Mouse (Mus musculus): ENCODE data around the gene Gatb. TPM values are rescaled to one million over a fixed set of nuclear protein-coding genes. Genes with fewer than 3 reads are reported as not detected.

The Gatb gene
- polyA plus RNA-seq, 1 experiment from 2014 or later = 26.4 TPM

DNA sequence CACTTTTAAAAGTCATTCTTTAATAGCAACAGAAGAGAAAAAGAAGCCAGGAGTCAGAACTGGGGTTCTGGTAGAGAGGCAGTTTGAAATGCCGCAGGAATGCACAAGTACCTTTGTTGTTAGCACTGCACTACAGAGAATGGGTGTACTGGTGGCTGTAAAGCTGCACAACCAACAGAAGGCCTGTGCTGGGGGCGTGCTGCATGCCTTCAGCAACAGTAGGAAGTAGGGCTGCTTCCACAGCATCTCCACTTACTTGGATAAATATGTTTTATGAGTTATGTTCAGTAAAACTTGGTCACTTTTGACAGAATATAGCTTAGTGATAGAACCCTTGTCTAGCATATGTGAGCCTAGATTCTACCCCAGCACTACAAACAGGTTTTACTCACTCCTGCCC lies 33.8 kb downstream of the Gatb start:
- H3K36me3 ChIP-seq (ENCODE audit: control insufficient read depth, insufficient read depth, low read length) = no peaks in the 10 kb centered on the region
- no peaks in the 10 kb centered on the region for H3K9me3 ChIP-seq (ENCODE audit: control insufficient read depth, low read length)
- 86% methylated on average over 2 of the region's 2 CpGs for WGBS
- no peak overlapping the region for H3K4me3 ChIP-seq (ENCODE audit: low read length)
- no peaks in the 10 kb centered on the region for H3K27me3 ChIP-seq (ENCODE audit: control insufficient read depth, insufficient read depth, low read length)
- ATAC-seq (ENCODE audit: low FRiP score, low TSS enrichment) = no peak
- H3K4me2 ChIP-seq (replicated peaks; ENCODE audit: low read depth, low read length) = no peak overlapping the region
- H3K4me1 ChIP-seq (ENCODE audit: control insufficient read depth, insufficient read depth, low read length) = no peaks in the 10 kb centered on the region
- no peak overlapping the region for H3K27ac ChIP-seq (ENCODE audit: low read depth, low read length)
- no peak overlapping the region for H3K9ac ChIP-seq (ENCODE audit: low read depth, low read length)

DNA sequence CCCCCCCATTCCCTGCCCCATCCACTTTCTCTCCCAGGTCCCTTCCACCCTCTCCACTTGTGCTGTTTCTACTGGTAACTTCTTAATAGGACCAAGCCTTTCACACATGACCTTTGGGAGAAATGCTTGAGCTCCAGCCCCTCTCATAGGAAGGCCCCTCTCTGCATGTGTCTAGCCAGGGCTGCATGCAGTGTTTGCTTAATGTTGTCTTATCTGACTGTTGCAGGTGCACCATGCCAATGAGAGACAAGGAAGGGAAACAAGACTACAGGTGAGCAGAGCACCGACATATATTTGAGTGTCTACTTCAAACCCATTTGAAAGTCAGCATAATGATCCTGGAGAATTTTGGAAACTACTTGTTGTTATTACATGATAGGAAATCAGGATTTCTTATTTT lies 42.5 kb downstream of the Gatb start:
- H3K27ac ChIP-seq (ENCODE audit: low read depth, low read length) = no peak overlapping the region

DNA sequence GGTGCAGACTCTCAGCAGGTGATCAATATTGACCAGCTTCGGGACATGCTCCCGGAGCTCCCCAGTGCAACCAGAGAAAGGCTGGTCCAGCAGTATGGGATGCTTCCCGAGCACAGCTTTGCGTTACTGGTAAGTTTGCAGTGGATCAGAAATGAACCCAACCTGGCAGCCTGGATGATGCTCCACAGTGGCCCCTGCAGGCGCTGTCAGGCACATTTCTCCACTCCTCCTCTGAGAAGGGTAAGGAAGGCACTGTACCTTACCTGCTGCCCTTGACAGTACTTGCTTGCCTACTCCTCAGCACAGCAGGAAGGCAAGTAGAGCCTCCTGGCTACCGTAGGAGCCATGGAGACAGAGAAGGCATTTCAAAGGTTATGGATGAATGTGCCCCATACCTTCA lies 45.0 kb downstream of the Gatb start:
- Histone ChIP-seq H3K36me3 (ENCODE audit: control insufficient read depth, insufficient read depth, low read length) (peaks cover 9% of the 10 kb centered on the region), H3K4me1 (ENCODE audit: control insufficient read depth, insufficient read depth, low read length) (no peaks in the 10 kb centered on the region), H3K9me3 (ENCODE audit: control insufficient read depth, low read length) (no peaks in the 10 kb centered on the region), H3K9ac (ENCODE audit: low read depth, low read length) (no peak overlapping the region), H3K4me2 (replicated peaks; ENCODE audit: low read depth, low read length) (no peak overlapping the region), H3K4me3 (ENCODE audit: low read length) (no peak overlapping the region), H3K27me3 (ENCODE audit: control insufficient read depth, insufficient read depth, low read length) (no peaks in the 10 kb centered on the region), H3K27ac (ENCODE audit: low read depth, low read length) (no peak overlapping the region)
- WGBS = 85% methylated on average over 6 of the region's 6 CpGs
- ATAC-seq (ENCODE audit: low FRiP score, low TSS enrichment) = no peak

More for the DNA sequence above, 42.5 kb downstream of the Gatb start:
- Histone ChIP-seq H3K4me1 (ENCODE audit: control insufficient read depth, insufficient read depth, low read length) (no peaks in the 10 kb centered on the region), H3K9me3 (ENCODE audit: control insufficient read depth, low read length) (no peaks in the 10 kb centered on the region), H3K4me2 (replicated peaks; ENCODE audit: low read depth, low read length) (no peak overlapping the region), H3K4me3 (ENCODE audit: low read length) (no peak overlapping the region), H3K9ac (ENCODE audit: low read depth, low read length) (no peak overlapping the region), H3K27me3 (ENCODE audit: control insufficient read depth, insufficient read depth, low read length) (no peaks in the 10 kb centered on the region), H3K36me3 (ENCODE audit: control insufficient read depth, insufficient read depth, low read length) (peaks cover 6% of the 10 kb centered on the region; the same call in 1 of the 2 replicates)
- ATAC-seq (ENCODE audit: low FRiP score, low TSS enrichment) = no peak
- 89% methylated on average over 1 of the region's 1 CpGs for WGBS

DNA sequence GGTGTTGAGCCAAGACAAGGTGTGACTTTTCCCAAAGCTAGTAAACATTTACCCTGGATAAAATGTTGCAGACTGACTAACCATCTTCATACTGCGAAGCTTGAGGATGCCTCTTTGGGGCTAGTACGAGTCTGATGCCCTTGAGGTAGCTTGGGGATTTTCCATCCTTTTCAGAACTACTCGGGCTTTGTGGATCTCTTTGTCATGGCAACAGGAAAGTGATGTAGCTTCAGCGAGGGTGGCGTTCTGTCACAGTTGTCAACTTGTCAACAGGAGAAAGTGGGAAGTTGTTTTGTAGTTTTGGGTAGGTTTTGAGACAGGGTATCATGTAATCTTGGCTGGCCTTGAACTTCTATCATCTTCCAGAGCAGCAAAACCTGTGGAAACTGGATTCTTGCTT lies 45.4 kb downstream of the Gatb start:
- ATAC-seq (ENCODE audit: low FRiP score, low TSS enrichment) = no peak
- WGBS = 92% methylated on average over 5 of the region's 5 CpGs
- no peak overlapping the region for H3K9ac ChIP-seq (ENCODE audit: low read depth, low read length)

DNA sequence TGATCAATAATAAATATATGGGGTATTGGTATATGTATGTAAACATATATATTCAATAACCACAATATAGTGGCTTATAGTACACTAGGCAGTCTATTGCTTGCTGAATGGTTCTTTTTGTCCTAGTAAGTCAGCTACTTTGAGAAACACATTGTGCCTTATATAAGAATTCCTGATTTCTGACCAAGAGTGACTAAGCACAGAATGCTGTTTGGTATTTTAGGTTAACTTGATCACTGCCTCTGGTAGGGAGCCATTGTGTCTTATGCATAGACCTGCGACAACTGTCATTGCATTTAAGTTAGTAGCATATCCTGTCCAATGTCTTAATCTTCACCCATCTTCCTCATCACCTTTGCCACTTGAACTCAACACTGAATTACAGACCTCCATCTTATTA lies 45.8 kb downstream of the Gatb start:
- no peak for ATAC-seq (ENCODE audit: low FRiP score, low TSS enrichment)
- Histone ChIP-seq H3K4me3 (ENCODE audit: low read length) (no peak overlapping the region), H3K4me1 (ENCODE audit: control insufficient read depth, insufficient read depth, low read length) (no peaks in the 10 kb centered on the region), H3K9me3 (ENCODE audit: control insufficient read depth, low read length) (no peaks in the 10 kb centered on the region), H3K27me3 (ENCODE audit: control insufficient read depth, insufficient read depth, low read length) (no peaks in the 10 kb centered on the region), H3K27ac (ENCODE audit: low read depth, low read length) (no peak overlapping the region), H3K9ac (ENCODE audit: low read depth, low read length) (no peak overlapping the region), H3K36me3 (ENCODE audit: control insufficient read depth, insufficient read depth, low read length) (peaks cover 9% of the 10 kb centered on the region), H3K4me2 (replicated peaks; ENCODE audit: low read depth, low read length) (no peak overlapping the region)
- 97% methylated on average over 1 of the region's 1 CpGs for WGBS

More for the DNA sequence above, 45.4 kb downstream of the Gatb start:
- Histone ChIP-seq H3K36me3 (ENCODE audit: control insufficient read depth, insufficient read depth, low read length) (peaks cover 9% of the 10 kb centered on the region), H3K9me3 (ENCODE audit: control insufficient read depth, low read length) (no peaks in the 10 kb centered on the region), H3K4me3 (ENCODE audit: low read length) (no peak overlapping the region), H3K4me2 (replicated peaks; ENCODE audit: low read depth, low read length) (no peak overlapping the region), H3K27ac (ENCODE audit: low read depth, low read length) (no peak overlapping the region), H3K4me1 (ENCODE audit: control insufficient read depth, insufficient read depth, low read length) (no peaks in the 10 kb centered on the region), H3K27me3 (ENCODE audit: control insufficient read depth, insufficient read depth, low read length) (no peaks in the 10 kb centered on the region)

DNA sequence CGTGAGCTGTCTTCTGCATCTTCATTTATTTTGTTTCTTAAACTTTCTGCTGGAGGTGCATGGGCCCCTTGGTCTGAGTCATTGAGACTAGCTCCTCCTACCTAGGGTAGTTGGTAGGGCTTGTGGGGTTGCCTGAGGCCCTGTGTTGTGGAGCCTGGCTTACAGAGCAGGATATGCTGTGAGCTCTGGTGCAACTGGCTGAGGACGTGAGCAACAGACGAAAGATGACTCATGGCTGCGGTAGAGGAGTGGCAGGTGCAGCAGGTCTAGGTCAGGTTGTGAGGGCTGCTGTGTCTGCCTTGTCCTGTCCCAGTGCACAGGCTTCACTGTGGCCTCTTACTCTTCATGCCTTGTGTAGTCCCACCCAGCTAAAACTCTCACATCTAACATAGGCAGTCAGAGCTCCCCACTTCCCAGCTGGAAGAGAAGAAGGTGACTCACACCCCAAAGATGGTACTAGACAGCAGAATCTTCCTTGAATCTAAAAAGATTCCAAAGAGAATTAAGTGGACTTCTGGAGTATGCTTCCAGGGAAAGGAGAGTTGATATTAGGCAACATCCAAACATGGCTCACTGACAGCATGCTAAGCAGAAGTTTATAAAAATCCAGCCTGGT lies 56.1 kb downstream of the Gatb start:
- Histone ChIP-seq H3K9me3 (ENCODE audit: control insufficient read depth, low read length) (no peaks in the 10 kb centered on the region), H3K27ac (ENCODE audit: low read depth, low read length) (no peak overlapping the region), H3K27me3 (ENCODE audit: control insufficient read depth, insufficient read depth, low read length) (no peaks in the 10 kb centered on the region), H3K9ac (ENCODE audit: low read depth, low read length) (no peak overlapping the region), H3K4me3 (ENCODE audit: low read length) (no peak overlapping the region), H3K4me1 (ENCODE audit: control insufficient read depth, insufficient read depth, low read length) (no peaks in the 10 kb centered on the region), H3K36me3 (ENCODE audit: control insufficient read depth, insufficient read depth, low read length) (no peaks in the 10 kb centered on the region), H3K4me2 (replicated peaks; ENCODE audit: low read depth, low read length) (no peak overlapping the region)
- ATAC-seq (ENCODE audit: low FRiP score, low TSS enrichment) = no peak
- WGBS = 88% methylated on average over 4 of the region's 4 CpGs

DNA sequence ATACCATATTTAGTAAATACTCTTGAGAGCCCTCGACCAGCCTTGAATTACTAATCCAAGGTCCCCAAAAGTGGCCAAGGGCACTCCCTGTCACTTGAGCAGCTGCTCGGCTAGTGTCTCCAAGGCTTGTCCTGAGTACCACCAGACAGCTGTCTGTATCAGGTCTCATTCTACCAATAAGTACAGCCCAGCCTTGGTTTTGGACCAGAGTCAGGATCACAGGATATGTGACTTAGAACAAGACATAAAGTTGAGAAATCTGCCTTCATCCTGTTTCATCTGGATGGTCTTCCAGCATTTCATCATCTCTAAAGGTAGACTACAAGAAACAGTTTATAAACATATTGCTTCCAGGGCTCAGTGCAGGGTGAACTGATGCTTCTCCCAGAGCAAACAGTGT lies 59.8 kb downstream of the Gatb start:
- no peaks in the 10 kb centered on the region for H3K36me3 ChIP-seq (ENCODE audit: control insufficient read depth, insufficient read depth, low read length)
- H3K27me3 ChIP-seq (ENCODE audit: control insufficient read depth, insufficient read depth, low read length) = no peaks in the 10 kb centered on the region
- no peak overlapping the region for H3K27ac ChIP-seq (ENCODE audit: low read depth, low read length)
- no peaks in the 10 kb centered on the region for H3K4me1 ChIP-seq (ENCODE audit: control insufficient read depth, insufficient read depth, low read length)
- H3K9ac ChIP-seq (ENCODE audit: low read depth, low read length) = no peak overlapping the region
- ATAC-seq (ENCODE audit: low FRiP score, low TSS enrichment) = no peak
- no peak overlapping the region for H3K4me3 ChIP-seq (ENCODE audit: low read length)
- WGBS = 75% methylated on average over 2 of the region's 2 CpGs
- no peaks in the 10 kb centered on the region for H3K9me3 ChIP-seq (ENCODE audit: control insufficient read depth, low read length)
- no peak overlapping the region for H3K4me2 ChIP-seq (replicated peaks; ENCODE audit: low read depth, low read length)

DNA sequence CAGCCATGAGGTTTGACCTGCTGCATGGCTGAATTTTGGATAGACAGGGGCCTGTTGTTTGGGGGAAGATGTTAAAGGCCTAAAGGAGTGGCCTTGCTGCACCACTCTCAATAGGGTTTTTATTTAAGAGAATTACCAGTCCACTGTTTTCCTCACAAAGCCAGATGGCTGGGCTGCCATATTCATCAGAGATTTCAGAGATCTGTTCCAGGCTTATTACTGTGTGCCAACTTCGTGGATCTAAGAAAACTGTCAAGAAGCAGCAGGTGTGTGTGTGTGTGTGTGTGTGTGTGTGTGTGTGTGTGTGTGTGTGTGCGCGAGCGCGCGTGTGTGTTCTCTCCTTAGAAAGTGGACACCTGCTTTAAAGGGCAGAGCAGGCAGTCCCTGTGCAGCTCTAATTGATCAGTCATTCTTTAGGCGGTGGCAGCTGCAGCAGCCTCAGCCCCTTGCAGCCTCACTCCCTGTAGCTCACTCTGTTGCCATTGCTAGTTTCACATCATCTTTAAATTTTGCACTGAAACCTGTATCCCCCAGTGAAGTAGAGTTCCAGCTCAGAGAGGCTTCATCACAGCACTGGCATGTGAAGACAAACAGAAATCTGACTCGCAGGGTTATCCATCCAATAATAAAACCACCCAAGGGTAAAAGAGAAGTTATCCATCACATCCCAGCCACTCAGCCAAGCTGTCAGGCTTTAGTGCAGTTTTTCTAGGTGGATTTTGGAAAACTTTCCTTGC lies 60.6 kb downstream of the Gatb start:
- Histone ChIP-seq H3K9me3 (ENCODE audit: control insufficient read depth, low read length) (no peaks in the 10 kb centered on the region), H3K4me1 (ENCODE audit: control insufficient read depth, insufficient read depth, low read length) (no peaks in the 10 kb centered on the region), H3K4me3 (ENCODE audit: low read length) (no peak overlapping the region), H3K27ac (ENCODE audit: low read depth, low read length) (no peak overlapping the region), H3K4me2 (replicated peaks; ENCODE audit: low read depth, low read length) (no peak overlapping the region), H3K9ac (ENCODE audit: low read depth, low read length) (no peak overlapping the region), H3K27me3 (ENCODE audit: control insufficient read depth, insufficient read depth, low read length) (no peaks in the 10 kb centered on the region), H3K36me3 (ENCODE audit: control insufficient read depth, insufficient read depth, low read length) (no peaks in the 10 kb centered on the region)
- peak; percentile 80; the same call in 1 of the 2 replicates for ATAC-seq (ENCODE audit: low FRiP score, low TSS enrichment)
- WGBS = 43% methylated on average over 8 of the region's 8 CpGs

DNA sequence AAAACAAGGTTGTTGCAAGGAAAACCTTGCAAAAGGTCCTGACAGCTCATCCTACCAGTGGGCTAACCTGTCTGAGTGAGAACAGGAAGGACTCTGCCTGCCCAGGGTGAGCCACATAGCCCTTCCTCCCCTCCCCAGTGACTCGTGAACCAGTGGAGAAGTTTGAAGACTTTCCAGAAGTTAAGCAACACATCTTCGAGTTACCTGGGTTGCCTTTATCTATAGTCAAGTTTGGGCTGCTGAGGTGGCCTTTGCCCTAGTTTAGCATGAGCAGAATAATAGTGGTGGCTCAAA lies 61.2 kb downstream of the Gatb start:
- Histone ChIP-seq H3K4me1 (ENCODE audit: control insufficient read depth, insufficient read depth, low read length) (no peaks in the 10 kb centered on the region), H3K9ac (ENCODE audit: low read depth, low read length) (no peak overlapping the region), H3K4me2 (replicated peaks; ENCODE audit: low read depth, low read length) (no peak overlapping the region), H3K9me3 (ENCODE audit: control insufficient read depth, low read length) (no peaks in the 10 kb centered on the region), H3K27me3 (ENCODE audit: control insufficient read depth, insufficient read depth, low read length) (no peaks in the 10 kb centered on the region), H3K27ac (ENCODE audit: low read depth, low read length) (no peak overlapping the region), H3K36me3 (ENCODE audit: control insufficient read depth, insufficient read depth, low read length) (no peaks in the 10 kb centered on the region), H3K4me3 (ENCODE audit: low read length) (no peak overlapping the region)
- peak; percentile 40; the same call in 1 of the 2 replicates for ATAC-seq (ENCODE audit: low FRiP score, low TSS enrichment)
- WGBS = 39% methylated on average over 2 of the region's 2 CpGs
